Mouse (Mus musculus) cerebellum, postnatal 14 days (tissue): ENCODE measurements around the gene Vmn2r117.
"Not testable (repeated sequence)": the region's sequence is repeated elsewhere in the genome, so short reads cannot be mapped to it uniquely, and the experiment has no call there.

Source experiments
- DNase-seq, 2 experiments: peaks; one replicate each; pipeline ENCODE4 v3.0.0; 2021; ENCODE audit warnings: mixed read lengths in 2 of 2

Gene Vmn2r117

GRCm38 (mm10) chr17:23479599-23479998 is at the start of gene Vmn2r117:
Gene Vmn2r117 (minus strand): TSS chr17:23479699.
- not testable (repeated sequence) for DNase-seq

- DNase-seq = not testable (repeated sequence)
Observed at GRCm38 (mm10) chr17:23522941-23523732, 43.6 kb upstream of the Vmn2r117 start.

- no peak for DNase-seq
Observed at GRCm38 (mm10) chr17:23518701-23519423, 39.4 kb upstream of the Vmn2r117 start.

- DNase-seq = no peak
Observed at GRCm38 (mm10) chr17:23433150-23433679, 46.3 kb downstream of the Vmn2r117 start.
